Mouse (Mus musculus): ENCODE measurements around the gene Kcnt1.
"Not testable (repeated sequence)": the region's sequence is repeated elsewhere in the genome, so short reads cannot be mapped to it uniquely, and the experiment has no call there.

The Kcnt1 gene

DNA sequence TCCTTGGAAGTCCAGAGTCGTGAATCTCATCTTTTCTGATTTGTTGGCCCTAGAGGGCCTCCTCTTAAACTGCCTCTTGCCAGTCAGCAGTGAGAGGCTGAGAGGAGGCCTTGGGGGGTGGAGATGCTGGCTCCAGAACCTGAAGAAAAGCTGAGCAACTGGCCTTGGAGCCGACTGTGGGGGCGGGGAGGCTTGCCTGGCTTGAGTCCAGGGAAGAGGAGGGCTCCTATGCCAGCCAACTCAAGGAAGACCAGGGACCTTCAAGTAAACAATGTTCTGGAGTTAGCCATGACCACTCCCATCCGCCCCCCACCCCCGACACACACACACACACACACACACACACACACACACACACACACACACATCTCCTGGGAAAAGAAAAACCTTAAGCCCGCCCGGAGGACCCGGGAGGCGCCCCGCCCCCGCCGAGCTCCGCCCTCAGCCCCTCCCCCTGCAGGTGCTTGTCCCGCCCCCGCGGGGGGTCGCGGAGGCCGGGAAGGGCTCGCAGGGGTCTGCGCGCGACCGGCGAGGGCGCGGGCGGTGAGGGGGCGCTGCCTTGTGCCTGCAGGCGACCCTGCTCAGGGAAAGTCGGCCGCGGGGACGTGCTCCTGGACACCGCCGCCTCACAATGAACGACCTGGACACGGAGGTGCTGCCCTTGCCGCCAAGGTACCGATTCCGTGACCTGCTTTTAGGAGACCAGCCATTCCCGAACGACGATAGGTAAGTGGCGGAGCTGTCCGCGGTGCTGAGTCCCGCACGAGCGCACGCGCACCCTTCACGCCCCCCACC lies at the start of gene Kcnt1:
Gene Kcnt1, plus strand, starts transcription at position 398 of the 795 bp plus-strand sequence.
- ChIA-PET CTCF (interaction anchor here (0.6 to 1.5 kb wide), 5 partner anchors 11 to 68 kb away, joined by 3 to 7 read pairs (median 4); no protein-coding TSS in a partner anchor), POLR2A (interaction anchor here in 2 of 4 experiments (0.6 to 1.7 kb wide), 11 partner anchors 10 to 929 kb away, joined by 3 to 8 read pairs (median 3); partner anchors contain the start of genes Arrdc1 (in 1 of the 2) and Camsap1 (in 1 of the 2))

DNA sequence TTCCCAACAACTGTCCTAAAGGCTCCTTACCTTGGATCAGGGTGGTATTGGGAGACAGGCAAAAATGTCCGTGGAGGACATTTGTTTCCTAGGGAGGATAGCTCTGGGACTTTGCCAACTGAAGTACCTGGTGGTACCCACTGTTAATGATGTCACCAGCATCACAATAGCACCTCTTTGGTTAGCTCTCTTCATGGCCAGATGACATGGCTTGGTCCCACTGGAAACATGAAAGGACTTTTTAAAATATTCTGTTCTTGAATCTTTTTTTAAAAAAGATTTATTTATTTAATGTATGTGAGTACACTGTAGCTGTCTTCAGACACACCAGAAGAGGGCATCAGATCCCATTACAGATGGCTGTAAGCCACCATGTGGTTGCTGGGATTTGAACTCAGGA lies 47.8 kb upstream of the Kcnt1 start, which contains the start of gene Glt6d1:
Gene Glt6d1, minus strand, starts transcription at position 101 of the 400 bp plus-strand sequence.
- POLR2A ChIA-PET: interaction anchor here in 1 of 4 experiments (0.8 kb wide), 1 partner anchor 13 kb away, joined by 3 read pairs; no protein-coding TSS in a partner anchor
- CTCF ChIA-PET: not testable (repeated sequence)

DNA sequence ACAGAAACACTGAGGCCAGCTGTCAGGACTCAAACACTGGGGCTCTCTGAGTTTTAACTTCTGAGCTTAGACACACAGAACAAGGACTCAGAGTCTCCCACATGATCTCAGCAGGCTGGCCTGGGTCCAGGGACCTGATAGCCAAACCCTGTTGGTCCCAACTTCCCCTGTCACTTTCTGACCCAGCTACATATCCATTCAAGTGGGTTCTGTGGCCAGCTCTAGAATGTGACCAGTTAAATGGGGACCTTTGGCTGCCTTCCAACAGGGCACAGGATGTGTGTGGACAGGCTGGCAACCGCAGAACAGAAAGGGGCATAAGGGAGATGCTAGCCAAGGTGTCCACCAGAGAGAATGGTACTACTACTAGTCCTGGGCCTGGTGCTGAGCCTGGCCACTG lies 40.7 kb upstream of the Kcnt1 start, which contains the start of gene Lcn9:
Gene Lcn9, plus strand, starts transcription at position 348 of the 400 bp plus-strand sequence.
- POLR2A ChIA-PET: no interaction called here
- CTCF ChIA-PET: interaction anchor here in 2 of 4 experiments (0.5 to 3.2 kb wide), 3 partner anchors 9 to 323 kb away, joined by 3 to 16 read pairs (median 3); no protein-coding TSS in a partner anchor

DNA sequence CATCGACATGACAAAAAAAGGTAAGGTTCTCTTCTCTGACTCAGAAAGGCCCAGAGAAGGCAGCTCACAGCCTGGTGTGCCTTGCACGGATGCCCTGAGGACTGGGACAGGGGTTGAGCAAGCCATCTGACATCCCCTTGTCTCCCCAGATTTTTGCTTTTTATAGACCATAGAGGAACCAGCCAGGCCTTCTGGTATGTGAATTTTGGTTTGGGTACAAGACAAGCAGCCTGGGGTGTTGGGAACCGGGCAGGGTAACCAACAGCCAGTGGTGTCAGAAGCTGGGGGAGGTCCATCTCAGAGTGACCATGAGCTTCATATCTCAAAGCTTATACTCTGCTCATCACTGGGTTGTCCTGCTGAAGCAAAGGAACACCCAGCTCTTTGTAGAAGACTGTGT lies 38.8 kb upstream of the Kcnt1 start:
- ChIA-PET CTCF (interaction anchor here in 2 of 4 experiments (0.6 to 1.7 kb wide), 2 partner anchors 11 kb away, joined by 3 read pairs; no protein-coding TSS in a partner anchor), POLR2A (no interaction called here)

DNA sequence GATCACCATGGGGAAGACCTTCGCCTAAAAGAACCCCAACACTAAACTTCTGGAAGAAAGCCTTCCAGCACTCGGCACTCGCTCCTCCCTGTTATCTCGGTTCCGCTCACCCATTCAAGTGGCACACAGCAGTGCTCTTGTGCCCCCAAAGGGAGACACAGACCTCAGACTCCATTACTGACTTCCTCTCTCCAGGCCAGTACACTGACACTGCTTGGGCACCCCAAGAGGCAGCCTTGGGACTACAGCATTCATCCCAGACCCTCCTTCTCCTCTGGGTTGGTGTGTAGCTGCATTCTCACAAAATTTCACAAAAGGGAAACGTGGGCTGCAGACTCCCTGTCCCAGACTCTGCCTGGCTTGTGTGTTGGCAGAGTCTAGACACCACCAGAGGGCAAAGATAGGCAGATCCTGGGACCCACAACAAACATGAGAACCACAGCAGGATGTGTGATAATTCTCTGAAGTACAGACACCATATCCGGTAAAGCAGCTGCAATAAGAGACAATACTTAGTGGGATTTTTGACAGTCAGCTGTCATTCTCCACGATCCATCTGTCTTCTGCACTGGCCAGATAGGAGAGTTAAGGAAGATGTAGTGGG lies 35.1 kb upstream of the Kcnt1 start:
- ChIA-PET POLR2A (interaction anchor here in 1 of 4 experiments (1.1 kb wide), 1 partner anchor 12 kb away, joined by 3 read pairs; no protein-coding TSS in a partner anchor), CTCF (no interaction called here)

GRCm38 (mm10) chr2:25830786-25831185 lies 32.7 kb upstream of the Kcnt1 start:
- ChIA-PET CTCF (no interaction called here), POLR2A (no interaction called here)

DNA sequence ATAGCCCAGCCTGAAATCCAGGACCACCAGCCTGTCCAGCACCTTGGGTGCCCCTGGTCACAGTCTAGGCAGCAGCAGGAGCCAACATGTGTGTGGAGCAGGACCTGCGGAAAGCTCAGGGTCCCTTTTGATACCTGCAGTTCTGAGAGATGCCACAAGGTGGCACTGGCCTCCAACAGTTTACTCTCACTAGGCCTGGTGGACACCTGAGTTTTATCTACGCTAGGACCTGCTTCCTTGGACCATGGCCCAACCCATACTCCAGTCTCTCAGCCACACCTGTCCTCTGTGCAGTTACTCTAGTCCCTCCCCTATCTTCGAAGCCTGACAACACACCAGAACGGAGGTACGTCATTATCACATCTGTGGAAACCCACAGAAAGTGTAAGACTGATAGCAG lies 27.2 kb upstream of the Kcnt1 start:
- POLR2A ChIA-PET: interaction anchor here in 3 of 4 experiments (0.7 to 1.3 kb wide), 5 partner anchors 10 to 671 kb away, joined by 3 to 6 read pairs (median 4); no protein-coding TSS in a partner anchor
- CTCF ChIA-PET: interaction anchor here (0.6 to 2.3 kb wide), 48 partner anchors 8 to 609 kb away, joined by 3 to 16 read pairs (median 3); partner anchors contain the start of genes Kcnt1 (in 1 of the 4), Lcn9 (in 1 of the 4), Sec16a (in 1 of the 4) and Sohlh1 (in 1 of the 4)

DNA sequence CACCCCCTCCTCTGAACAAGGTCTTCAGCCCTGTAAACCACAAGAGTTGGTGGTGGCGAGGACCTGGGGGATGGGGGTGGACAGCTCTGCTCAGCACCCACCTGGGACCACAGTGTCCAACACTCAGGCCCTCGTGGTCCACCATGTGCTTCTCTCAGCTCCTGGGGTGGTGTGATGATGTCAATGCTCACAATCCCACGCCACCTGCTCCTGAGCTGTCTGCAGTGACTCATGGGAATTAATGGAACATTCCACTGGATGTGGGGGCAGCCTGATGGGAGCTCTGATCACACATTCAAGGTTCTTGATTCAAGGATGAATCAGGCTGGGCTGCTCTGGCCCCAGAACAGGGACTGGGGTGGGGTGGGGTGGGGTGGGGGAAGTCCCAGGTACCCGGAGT lies 21.4 kb upstream of the Kcnt1 start:
- ChIA-PET POLR2A (interaction anchor here in 1 of 4 experiments (0.5 kb wide), 1 partner anchor 146 kb away, joined by 4 read pairs; no protein-coding TSS in a partner anchor), CTCF (interaction anchor here in 2 of 4 experiments (0.6 to 1.6 kb wide), 2 partner anchors 46 to 210 kb away, joined by 4 to 5 read pairs; no protein-coding TSS in a partner anchor)

GRCm38 (mm10) chr2:25842758-25843157 lies 20.8 kb upstream of the Kcnt1 start:
- CTCF ChIA-PET: interaction anchor here in 1 of 4 experiments (1.6 kb wide), 1 partner anchor 45 kb away, joined by 4 read pairs; no protein-coding TSS in a partner anchor
- POLR2A ChIA-PET: interaction anchor here in 1 of 4 experiments (0.5 kb wide), 1 partner anchor 147 kb away, joined by 4 read pairs; no protein-coding TSS in a partner anchor

DNA sequence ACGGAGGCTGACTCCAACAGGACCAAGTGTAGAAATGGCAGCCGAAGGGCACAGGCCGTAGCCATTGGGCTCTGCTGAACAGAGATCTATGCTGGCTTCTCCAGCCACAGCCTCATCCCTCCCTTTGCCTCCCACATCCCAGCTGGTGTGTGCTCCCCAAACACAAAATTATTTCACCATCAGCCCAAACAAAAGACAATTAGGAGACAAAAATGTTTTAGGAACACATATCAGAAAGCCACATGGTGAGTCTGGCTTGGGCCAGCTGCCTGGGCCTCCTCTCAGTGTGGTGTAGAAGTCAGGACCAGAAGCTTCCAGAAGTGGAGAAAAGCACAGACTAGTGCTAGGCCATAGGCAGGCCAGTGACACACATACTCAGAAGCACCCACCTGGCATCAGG lies 19.4 kb upstream of the Kcnt1 start:
- CTCF ChIA-PET: interaction anchor here in 2 of 4 experiments (0.8 to 1.7 kb wide), 2 partner anchors 8 kb away, joined by 4 to 7 read pairs; no protein-coding TSS in a partner anchor
- POLR2A ChIA-PET: no interaction called here

GRCm38 (mm10) chr2:25846516-25846915 lies 17.0 kb upstream of the Kcnt1 start:
- POLR2A ChIA-PET: interaction anchor here in 2 of 4 experiments (0.6 to 1.2 kb wide), 4 partner anchors 73 to 463 kb away, joined by 3 read pairs; no protein-coding TSS in a partner anchor
- CTCF ChIA-PET: interaction anchor here in 3 of 4 experiments (0.8 to 1.7 kb wide), 8 partner anchors 9 to 387 kb away, joined by 3 to 9 read pairs (median 3); partner anchors contain the start of gene Ajm1 (in 1 of the 3)

- ChIA-PET CTCF (interaction anchor here in 2 of 4 experiments (0.6 to 1.7 kb wide), 5 partner anchors 9 to 555 kb away, joined by 3 to 9 read pairs (median 3); no protein-coding TSS in a partner anchor), POLR2A (interaction anchor here in 3 of 4 experiments (0.5 to 1.2 kb wide), 5 partner anchors 13 to 318 kb away, joined by 3 read pairs; no protein-coding TSS in a partner anchor)
Observed at GRCm38 (mm10) chr2:25847226-25847625, 16.3 kb upstream of the Kcnt1 start, which contains the start of gene Sohlh1. Gene Sohlh1, minus strand, starts transcription at chr2:25847248.

DNA sequence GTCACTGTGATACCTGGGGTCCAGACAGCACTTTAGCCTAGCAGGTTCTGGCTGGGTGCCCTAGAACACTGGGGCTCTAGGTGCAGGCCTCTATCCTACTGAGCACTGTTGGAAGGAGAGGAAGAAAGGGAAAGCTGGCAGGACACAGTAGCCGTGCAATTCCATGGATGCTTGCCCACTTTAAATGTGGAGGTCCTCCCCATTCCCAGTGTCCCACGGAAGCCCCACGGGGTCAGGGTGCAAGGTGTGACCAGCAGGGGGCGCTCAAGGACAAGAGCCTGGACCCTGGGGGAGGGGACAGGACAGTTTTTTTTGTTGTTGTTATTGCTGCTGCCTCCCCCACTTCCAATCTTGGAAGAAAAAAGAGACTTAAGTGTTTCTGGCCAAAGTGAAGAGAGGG lies 13.2 kb upstream of the Kcnt1 start:
- CTCF ChIA-PET: interaction anchor here in 3 of 4 experiments (0.9 to 1.4 kb wide), 3 partner anchors 38 to 303 kb away, joined by 3 read pairs; no protein-coding TSS in a partner anchor
- POLR2A ChIA-PET: no interaction called here

DNA sequence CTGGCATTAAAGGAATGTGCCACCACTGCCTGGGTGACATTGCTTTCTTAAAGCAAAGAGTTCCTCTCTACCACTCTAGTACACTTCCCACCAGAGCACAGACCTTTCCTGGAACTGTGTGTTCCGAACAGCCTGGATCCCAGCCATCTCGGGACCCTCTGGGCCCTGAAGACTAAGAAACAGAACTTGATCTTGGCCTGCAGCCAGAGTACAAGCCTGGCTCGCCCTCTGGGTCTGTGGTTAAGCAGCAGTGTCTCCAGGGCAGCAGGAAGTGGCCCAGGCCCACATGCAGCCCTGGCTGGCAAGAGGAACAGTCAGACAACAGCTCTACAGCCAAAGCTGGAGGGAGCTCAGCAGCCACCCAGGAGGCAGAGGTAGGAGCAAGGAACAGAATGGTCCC lies 10.9 kb upstream of the Kcnt1 start:
- POLR2A ChIA-PET: interaction anchor here in 2 of 4 experiments (0.9 to 1.8 kb wide), 4 partner anchors 10 to 288 kb away, joined by 3 to 4 read pairs (median 4); partner anchors contain the start of genes Camsap1 (in 1 of the 2) and Kcnt1 (in 1 of the 2)
- CTCF ChIA-PET: no interaction called here

GRCm38 (mm10) chr2:25853998-25854397 lies 9.5 kb upstream of the Kcnt1 start:
- POLR2A ChIA-PET: no interaction called here
- CTCF ChIA-PET: no interaction called here

GRCm38 (mm10) chr2:25859891-25860290 lies 3.6 kb upstream of the Kcnt1 start:
- CTCF ChIA-PET: no interaction called here

DNA sequence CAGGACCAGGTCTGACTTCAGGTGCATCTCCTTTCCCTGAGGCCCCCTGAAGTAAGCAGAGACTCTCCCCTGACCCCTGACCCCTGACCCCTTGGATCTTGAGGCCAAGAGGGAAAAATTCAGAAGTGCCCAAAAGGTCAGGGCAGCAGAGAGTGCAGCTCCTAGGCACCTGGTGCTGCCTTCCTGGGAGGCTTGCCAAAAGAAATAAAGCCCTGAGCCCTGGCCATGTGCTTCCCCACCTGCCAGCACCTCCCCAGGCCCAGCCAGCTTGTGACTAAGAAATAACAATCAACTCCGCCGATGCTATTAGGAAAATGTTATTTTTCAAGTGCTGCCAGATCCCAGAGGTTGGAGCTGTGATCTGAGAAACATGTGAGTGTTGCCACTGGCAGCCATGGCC lies 1.5 kb upstream of the Kcnt1 start:
- ChIA-PET POLR2A (no interaction called here), CTCF (no interaction called here)

More at GRCm38 (mm10) chr2:25859891-25860290, 3.6 kb upstream of the Kcnt1 start:
- POLR2A ChIA-PET: no interaction called here

DNA sequence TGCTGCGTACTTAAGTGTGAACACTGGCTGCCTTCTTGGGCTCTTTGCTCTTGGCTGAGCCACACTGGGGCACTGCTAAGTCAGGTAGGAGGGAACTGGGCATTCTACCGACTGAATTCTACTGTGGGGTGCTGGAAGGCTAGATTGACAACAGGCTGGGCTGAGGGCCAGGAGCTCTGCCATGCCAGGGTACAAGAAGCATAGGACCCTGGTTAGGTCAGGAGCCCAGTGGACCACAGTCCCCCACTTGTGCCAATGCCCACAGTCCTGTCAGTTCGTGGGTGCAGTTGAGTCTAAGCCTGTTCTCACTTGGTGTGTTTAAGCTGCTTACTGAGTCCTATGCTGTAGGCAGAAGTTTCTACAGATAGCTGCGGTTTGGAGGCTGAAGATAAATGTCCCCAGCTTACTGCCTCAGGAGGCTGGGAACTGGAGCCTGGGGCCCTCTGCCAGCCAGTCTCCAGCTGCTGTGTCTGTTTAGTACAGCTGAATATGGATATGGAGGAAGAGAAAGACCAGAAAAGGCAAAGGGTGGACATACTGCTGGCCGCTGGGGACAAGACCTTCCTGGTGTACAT lies 751 bp upstream of the Kcnt1 start:
- CTCF ChIA-PET: no interaction called here
- POLR2A ChIA-PET: interaction anchor here in 2 of 4 experiments (0.8 to 1.7 kb wide), 8 partner anchors 10 to 928 kb away, joined by 3 to 8 read pairs (median 3); partner anchors contain the start of gene Arrdc1 (in 1 of the 2)
